Mouse (Mus musculus) fat pad, adult 2 months (tissue): ENCODE results near the gene Xpc.
A peak's percentile ranks its signal among the peaks of the same experiment; 100 is the strongest.

Source experiments
- DNase-seq: peaks from one replicate; pipeline ENCODE4 v3.0.0-alpha.2; 2011; ENCODE audit warnings: low read depth, low spot score; ENCODE audit errors: extremely low read depth

The Xpc gene

DNA sequence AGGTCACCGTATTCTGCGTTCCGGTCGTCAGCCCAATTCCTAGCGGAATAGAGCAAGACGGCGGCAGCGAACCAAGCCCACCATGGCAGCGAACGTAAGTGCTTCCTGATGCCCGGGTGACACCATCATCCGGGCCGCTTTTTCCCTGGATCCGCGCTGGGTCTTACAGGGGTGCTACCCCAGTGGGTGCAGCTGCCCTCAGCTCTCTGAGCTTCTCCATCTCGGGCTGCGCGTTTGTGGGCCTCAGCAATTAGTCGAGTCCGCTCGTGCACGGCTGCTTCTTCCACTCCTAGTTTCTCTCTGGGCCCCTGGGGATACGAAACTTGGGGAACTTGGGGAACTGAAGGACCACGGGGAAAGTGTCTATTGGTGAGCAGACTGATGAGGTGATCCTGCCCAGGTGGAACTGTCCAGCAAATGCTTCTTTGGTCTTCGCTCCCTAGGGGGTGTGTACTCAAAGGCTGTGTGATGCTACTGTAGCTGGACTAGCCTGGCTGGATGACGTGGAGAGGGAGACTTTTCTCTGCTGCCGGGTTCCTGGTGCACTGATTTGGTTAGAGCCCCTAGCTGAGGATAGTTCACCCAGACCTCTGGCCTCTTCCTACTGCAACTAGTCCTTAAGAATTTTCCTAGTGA, 41.8 kb downstream of the Xpc start:
- DNase-seq, result no peak

DNA sequence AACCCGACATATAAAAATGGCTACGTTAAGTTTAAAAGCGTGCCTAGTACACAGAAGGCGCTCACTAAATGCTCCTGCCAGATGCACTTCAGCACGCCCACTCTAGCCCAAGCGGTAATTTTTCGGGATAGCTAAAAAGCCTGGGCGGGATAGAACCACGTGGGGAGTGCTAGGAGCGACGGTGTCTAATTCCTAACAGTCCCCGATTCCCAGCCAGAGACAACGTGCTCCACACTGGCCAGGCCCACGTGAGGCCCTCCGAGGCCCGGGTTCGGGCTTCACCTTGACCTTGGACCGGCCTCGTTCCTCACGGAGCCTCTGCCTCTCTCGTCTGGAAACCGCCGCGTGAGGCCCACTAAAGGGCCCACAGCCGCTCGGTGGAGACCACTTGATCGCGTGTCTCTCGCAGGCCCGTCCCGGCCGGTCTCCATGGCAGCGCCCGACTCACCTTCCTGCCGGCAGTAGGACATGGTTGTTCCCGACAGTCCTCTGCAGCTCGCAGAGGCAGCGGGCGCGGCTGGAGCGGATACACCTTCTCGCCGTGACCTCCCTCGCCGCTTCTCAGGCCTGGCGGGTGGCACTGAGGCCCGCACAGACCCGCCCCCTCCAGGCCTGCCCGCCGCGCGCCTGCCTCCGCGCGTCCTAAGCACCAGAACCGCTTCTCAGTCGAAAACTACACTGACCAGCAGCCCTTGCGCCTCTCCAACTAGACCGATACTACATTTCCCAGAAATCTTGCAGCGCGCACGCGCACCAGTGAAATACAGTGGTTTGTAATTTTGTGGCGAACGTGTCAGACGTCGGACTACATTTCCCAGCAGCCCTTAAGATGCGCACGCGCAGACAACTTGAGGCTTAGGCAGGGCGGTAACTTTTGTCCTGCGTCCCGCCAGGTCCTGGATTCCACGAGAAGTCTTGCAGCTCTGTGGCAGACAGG, 42.6 kb downstream of the Xpc start, which contains the start of the genes Chchd4 and Tmem43:
Gene Chchd4 (minus strand): TSS at position 679 of the 937 bp plus-strand sequence.
Gene Tmem43 (plus strand): TSS at position 836 of the 937 bp plus-strand sequence.
- peak; percentile 96 for DNase-seq

DNA sequence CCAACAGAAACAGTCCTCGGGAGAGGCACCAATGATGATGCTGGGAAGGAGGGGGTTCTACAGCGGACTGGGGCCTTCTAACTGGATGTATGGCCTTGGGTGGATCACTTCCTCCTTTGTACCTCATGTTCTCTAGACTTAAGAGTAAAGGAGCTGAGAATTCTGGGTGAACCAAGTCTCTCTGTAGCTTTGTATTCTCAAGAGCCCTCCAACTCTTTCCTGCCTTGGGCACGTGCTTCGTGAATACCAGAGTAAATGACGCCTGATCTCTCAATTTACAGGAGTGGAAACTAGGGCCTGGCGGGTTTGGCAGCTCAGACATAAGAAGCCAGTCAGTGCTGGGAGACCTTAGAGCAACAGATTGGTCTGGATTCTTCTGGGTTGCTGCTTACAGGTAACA, 43.4 kb downstream of the Xpc start:
- DNase-seq, result no peak

DNA sequence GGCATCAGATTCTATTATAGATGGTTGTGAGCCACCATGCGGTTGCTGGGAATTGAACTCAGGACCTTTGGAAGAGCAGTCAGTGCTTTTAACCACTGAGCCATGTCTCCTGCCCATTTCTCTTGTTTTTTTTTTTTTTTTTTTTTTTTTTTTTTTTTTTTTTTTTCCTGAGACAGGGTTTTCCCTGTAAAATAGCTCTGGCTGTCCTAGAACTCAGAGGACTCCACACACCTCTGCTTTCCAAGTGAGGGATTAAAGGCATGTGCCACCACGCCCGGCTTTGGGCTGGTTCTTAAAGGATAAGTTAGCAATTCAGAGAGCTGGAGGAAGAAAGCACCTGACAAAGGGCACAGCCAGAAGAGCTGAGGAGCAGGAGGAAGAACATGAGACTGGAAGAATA, 44.3 kb downstream of the Xpc start:
- peak; percentile 34 for DNase-seq

DNA sequence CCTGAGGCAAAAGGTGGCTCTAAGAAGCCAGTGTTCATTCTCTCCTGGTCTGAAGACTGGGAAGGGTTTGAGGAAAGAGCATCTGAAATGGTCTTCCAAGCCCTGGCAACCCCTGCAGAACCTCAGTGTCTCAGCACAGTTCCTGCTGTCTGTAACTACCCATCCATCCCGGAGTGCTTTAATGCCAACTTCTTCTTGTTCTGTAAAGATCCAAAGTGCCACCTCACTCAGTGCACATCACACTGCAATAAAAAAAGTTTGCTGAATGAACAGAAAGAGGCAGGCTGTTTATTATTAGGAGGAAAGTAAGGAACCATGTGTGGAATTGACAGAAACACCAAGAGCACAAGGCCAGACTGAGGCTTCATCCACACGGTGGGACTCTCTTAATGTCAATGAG, 45.0 kb downstream of the Xpc start:
- DNase-seq, result no peak

DNA sequence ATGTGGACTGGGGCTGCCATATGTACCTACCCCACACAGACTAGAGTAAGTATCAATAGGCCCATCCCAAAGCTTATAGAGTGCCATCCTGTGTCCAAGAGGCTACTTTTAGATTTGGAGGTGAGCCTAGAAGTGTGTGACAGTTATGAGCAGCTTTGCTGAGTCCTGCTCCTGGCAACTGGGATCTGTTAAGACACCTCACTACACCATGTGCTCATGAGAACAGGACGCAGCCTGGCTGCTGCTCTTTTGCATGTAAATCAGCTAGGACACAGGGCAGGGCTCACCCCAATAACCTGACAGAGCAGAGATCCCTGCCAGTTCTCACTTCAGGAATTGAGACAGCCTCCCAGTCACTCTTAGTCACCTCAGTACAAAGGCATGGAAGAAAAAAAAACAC, 48.6 kb downstream of the Xpc start:
- no peak for DNase-seq

DNA sequence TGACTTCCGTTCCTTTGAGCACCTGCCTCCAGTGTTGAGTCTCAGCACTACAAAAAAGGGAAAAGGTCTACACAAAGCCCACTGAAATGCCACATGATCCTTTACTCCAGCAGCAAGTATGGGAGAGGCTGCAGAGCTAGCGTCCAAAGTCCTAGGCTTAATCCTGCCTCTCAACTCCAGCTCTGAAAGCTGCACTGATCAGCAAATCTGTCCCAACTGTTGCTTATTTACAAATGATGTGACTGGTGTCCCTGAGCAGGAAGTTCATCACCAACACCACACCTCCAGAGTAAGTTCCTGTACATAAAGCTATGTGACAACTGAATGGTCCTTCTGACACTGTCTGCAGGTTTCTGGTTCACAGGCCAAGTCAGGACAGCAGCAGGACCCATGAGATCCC, 49.9 kb downstream of the Xpc start:
- no peak for DNase-seq

DNA sequence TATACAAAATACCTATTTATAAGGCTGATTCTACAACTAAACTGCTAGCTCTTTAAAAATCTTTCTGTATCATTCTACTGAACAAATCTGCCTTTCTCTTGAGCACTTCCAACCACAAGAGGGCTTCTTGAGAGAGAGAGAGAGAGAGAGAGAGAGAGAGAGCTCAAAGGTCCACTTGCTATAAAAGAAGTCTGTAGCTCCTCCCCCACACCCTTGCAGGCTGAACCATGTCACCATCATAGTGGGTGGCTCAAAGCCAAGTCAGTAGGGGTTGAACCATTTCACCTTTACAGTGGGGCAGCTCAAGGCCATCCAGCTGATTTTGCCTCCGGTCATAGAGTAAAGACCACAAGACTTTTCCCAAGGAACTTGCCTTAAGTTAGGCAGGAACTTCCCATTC, 56.2 kb downstream of the Xpc start:
- no peak for DNase-seq

DNA sequence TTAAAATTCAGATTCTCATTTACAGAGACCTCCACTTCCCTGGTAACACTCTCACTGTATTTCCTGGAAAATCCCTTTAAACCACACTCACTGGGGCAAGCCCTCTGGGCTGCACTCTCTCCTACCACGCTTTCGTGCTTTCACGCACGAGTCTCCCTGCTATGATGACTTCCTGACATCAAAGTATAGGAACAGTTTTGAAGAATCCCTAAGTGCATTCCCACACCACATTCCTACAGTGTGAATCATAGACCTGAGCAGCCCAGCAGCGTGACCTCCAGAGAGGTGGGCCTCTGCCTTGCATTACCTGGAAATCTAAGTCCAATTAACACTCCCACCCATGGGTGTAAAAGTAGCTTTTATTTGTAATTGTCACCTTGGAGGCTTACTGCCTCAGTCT, 61.1 kb downstream of the Xpc start:
- DNase-seq, result no peak

DNA sequence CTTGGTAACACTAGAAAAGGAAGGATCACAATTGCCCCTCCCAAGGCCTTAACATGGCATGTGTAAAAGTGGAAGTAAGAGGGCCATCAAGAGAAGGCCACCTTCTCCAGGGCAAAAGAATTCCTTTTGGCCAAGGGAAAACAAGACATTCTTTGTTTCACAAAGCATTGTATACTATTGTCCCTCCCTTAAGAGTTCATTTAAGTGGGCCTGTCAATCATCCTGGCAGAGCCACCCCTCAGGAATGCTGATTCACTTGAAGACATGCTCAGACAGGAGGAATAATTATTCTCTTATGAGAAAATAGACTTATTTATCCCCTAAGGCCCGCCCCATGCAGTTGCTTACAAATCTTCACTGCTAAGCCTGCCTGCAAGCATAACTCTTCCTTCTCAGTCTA, 63.6 kb downstream of the Xpc start:
- no peak for DNase-seq

DNA sequence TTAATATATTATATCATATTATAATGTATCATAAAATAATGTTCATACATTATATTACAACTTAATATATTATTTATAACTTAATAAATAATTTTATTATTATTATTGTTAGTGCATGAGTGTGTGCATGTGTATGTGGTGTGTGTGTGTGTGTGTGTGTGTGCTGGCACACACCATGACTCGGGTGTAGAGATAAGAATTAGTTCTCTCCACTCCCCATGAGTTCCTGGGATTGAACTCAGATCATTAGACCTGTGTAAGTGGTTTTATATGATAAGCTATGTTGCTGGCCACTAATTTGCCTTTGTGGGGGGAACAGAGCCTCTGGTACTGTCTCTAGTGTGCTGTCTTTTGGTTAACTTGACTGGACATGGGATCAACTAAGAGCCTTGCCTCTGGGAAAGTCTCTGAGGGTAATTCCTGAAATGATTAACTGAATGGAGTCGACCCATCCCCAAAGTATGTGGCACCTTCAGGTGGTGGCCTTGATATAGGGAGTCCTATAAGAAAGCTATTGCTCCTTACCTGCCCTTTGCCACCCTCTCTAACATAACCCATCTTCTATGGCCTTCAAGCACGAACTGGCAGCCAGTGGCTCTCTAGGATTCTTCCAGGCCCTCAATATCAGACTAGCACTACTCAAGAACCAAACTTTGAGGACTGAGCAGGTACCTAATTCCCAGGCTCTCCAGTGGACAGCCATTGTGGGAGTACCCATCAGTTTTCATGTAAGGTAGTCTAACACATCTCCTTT, 66.0 kb downstream of the Xpc start:
- no peak for DNase-seq

DNA sequence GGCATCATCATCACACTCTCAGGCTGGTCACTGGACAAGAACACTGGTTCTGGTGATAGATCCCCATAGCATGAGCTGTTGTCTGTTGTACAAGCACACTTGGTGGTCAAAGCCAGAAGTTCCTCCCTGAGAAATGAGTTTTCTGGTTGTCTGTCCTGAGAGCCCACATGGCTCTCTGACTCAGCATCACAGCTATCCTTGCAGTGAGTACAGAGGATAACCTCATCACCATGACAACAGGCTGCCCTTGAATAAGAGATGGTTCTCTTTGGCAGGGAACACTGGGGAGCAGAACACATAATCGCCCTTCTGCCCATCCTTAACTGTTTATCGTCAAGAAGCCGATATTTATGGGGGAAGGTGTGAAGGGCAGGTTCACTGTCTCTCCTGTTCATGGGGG, 70.4 kb downstream of the Xpc start:
- no peak for DNase-seq

DNA sequence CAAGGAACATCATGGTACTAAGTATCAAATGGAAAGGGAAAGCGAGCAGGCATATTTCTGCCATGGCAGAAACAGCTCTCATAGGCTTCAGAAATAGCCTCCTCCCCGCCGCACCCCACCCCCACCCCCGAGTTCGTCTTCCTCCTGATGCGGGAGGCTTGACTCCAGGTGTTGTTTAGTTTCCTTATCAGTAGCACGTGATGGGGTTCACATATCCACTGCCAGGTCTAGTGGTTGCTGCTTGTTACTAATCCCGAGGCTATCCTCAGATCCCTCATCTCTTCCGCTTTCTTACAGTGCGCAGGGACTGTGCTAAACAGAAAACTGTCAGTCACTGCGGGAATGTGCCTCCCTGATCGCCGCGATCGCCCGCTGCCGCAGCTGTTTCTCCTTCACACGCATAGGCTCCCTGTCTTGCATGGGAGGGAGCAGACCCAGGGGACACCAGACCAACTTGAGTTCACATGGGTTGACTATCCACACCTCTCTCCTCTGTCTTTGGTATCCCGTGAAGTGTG, 74.5 kb downstream of the Xpc start:
- no peak for DNase-seq

DNA sequence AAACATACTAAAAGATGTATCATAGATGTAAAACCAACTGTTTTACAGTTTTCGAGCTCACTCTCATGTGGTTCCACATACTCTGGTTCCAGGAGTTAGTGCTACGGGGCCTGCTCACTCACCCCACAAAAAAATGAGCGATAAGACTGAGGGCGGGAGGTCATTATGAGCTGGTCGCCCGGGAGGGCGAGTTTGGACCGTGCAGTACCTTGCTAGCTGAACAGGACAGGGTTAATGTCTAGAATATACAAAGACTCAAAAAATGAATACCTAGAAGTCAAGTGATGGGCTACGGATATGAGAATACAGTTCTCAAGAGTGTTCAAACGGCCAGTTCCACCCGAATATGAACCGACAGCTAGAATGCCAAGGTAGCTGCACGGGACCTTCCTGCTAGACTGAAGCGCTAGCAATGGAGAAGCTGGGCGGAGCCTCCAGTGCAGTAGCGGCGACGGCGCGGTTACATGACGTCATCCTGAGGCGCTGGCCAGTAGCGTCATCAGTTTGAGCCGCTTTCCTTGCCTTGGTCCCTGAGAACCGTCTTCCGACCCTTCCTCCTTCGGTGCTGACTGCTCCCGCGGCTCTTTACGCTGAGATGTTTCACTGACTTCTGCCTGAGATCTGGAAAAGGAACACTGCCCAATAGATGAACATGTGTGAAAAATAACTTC, 75.1 kb downstream of the Xpc start:
- peak; percentile 40 for DNase-seq
